Comparison of ENCODE assay signal across 16 mouse cellular contexts in genomic region chr11:87318956-87319708, GRCm38 (mm10). TPM values are rescaled to one million over a fixed set of nuclear protein-coding genes. Genes with fewer than 3 reads are reported as not detected.
A peak's percentile ranks its signal among the peaks of the same experiment; 100 is the strongest.
DNase-seq lines count a peak whose midpoint lies in the region; ATAC-seq lines count a peak whose summit lies in the region.
"Had no signal": no experiment of that assay in that cellular context is flagged by ENCODE, and none has a peak within 500 bp of the region (broad histone marks: within the 10 kb centered on the region; RNA-seq: fewer than 3 reads in every experiment).

No protein-coding gene starts in this region.

- no peaks in the 10 kb centered on the region for H3K9me3 ChIP-seq in forebrain, embryonic 15.5 days
- H3K9me3 ChIP-seq in forebrain, embryonic 11.5 days (ENCODE audit: control insufficient read depth, low read length), result no peaks in the 10 kb centered on the region
- H3K9me3 ChIP-seq: heart, embryonic 12.5 days; limb, embryonic 15.5 days had no signal

- H3K4me3 ChIP-seq in forebrain, embryonic 15.5 days, result no peak overlapping the region
- no peak overlapping the region for H3K4me3 ChIP-seq in forebrain, embryonic 11.5 days (ENCODE audit: low read depth, low read length)
- H3K4me3 ChIP-seq: heart, embryonic 12.5 days; limb, embryonic 15.5 days had no signal

- H3K4me2 ChIP-seq in forebrain, embryonic 15.5 days (replicated peaks), result no peak overlapping the region
- H3K4me2 ChIP-seq in forebrain, embryonic 11.5 days (ENCODE audit: low read depth, low read length, severe bottlenecking), result no peak overlapping the region
- H3K4me2 ChIP-seq: heart, embryonic 12.5 days; limb, embryonic 15.5 days had no signal

- no peak for DNase-seq in forebrain, embryonic 11.5 days (ENCODE audit: low spot score)
- peak; percentile 49 for DNase-seq in layer of hippocampus, adult 11-12 months (ENCODE audit: low spot score)
- no peak for DNase-seq in layer of hippocampus, postnatal 36 days
- DNase-seq in cerebellum, postnatal 25 days, result peak; percentile 24 to 33
- no peak for DNase-seq in urinary bladder, postnatal 25 days (ENCODE audit: low spot score)
- no peak for DNase-seq in adrenal gland, adult (ENCODE audit: inconsistent age in 2 of 2, low spot score in 1 of 2)
- DNase-seq: adrenal gland, adult 2 months; gastrocnemius, postnatal 10 days; kidney, postnatal 10 days; lung, adult 18-20 months had no signal

- WGBS in forebrain, embryonic 15.5 days, result 56% methylated on average over 9 of the region's 9 CpGs
- WGBS in forebrain, embryonic 11.5 days, result 92% methylated on average over 9 of the region's 9 CpGs

- H3K36me3 ChIP-seq in forebrain, embryonic 15.5 days, result no peaks in the 10 kb centered on the region
- no peaks in the 10 kb centered on the region for H3K36me3 ChIP-seq in forebrain, embryonic 11.5 days (ENCODE audit: control insufficient read depth, insufficient read depth, low read length)
- H3K36me3 ChIP-seq: heart, embryonic 12.5 days; limb, embryonic 15.5 days had no signal

- no peak overlapping the region for H3K9ac ChIP-seq in forebrain, embryonic 15.5 days (replicated peaks)
- no peak overlapping the region for H3K9ac ChIP-seq in forebrain, embryonic 11.5 days (ENCODE audit: low read length)
- H3K9ac ChIP-seq: heart, embryonic 12.5 days; limb, embryonic 15.5 days had no signal

- peak; percentile 64; the same call in 1 of the 2 replicates for ATAC-seq in forebrain, embryonic 15.5 days (replicated peaks)
- ATAC-seq in forebrain, embryonic 11.5 days (replicated peaks; ENCODE audit: low FRiP score), result no peak
- peak; percentile 40; the same call in 1 of the 2 replicates for ATAC-seq in cerebellum, adult (ENCODE audit: insufficient number of reproducible peaks, low FRiP score, low TSS enrichment)
- ATAC-seq: inflammation-experienced regulatory T-cells, adult 6 months; Patski had no signal

- no peaks in the 10 kb centered on the region for H3K27me3 ChIP-seq in forebrain, embryonic 15.5 days
- H3K27me3 ChIP-seq in forebrain, embryonic 11.5 days (ENCODE audit: control insufficient read depth, insufficient read depth, low read length), result no peaks in the 10 kb centered on the region
- H3K27me3 ChIP-seq: heart, embryonic 12.5 days; limb, embryonic 15.5 days had no signal

- peaks cover 22% of the 10 kb centered on the region for H3K4me1 ChIP-seq in forebrain, embryonic 15.5 days
- H3K4me1 ChIP-seq in forebrain, embryonic 11.5 days (replicated peaks; ENCODE audit: control insufficient read depth, insufficient read depth, low read length), result no peaks in the 10 kb centered on the region
- H3K4me1 ChIP-seq: heart, embryonic 12.5 days; limb, embryonic 15.5 days had no signal

- H3K27ac ChIP-seq in forebrain, embryonic 15.5 days (replicated peaks), result peak overlapping the region; percentile 64
- no peak overlapping the region for H3K27ac ChIP-seq in forebrain, embryonic 11.5 days (ENCODE audit: low read depth, low read length)
- H3K27ac ChIP-seq: limb, embryonic 15.5 days had no signal

RNA-seq across cellular contexts. Expression of gene Ppm1e, which starts 39.7 kb away (rescaled TPM):
- 26.3 and 26.4 TPM in 2 replicates for polyA plus RNA-seq in forebrain, embryonic 15.5 days (2015; fragmentation: Nextera tagmentation; extraction: Ambion mirVana)
- 13.4 TPM in 2 replicates for polyA plus RNA-seq in forebrain, embryonic 11.5 days (2014; fragmentation: Nextera tagmentation; extraction: Ambion mirVana)
- 100 to 1,000 TPM; 262 to 263 TPM for total RNA-seq in layer of hippocampus, postnatal 36 days (2021)

Comparison
In these comparisons a context has a peak if more than half of its experiments do, and no peak if none do; other contexts are left out.
1. DNase-seq: peak in layer of hippocampus, adult 11-12 months (single experiment) and cerebellum, postnatal 25 days (2 of 2); none in forebrain, embryonic 11.5 days (single experiment), layer of hippocampus, postnatal 36 days (0 of 2), urinary bladder, postnatal 25 days (single experiment) and adrenal gland, adult (0 of 2).